Mouse (Mus musculus) CH12.LX (cell line): ENCODE data around the gene Usp39. TPM values are rescaled to one million over a fixed set of nuclear protein-coding genes. Genes with fewer than 3 reads are reported as not detected.

Source experiments
- DNase-seq: peaks from one replicate; pipeline ENCODE4 v3.0.0-alpha.2; 2013; ENCODE audit errors: extremely low read depth
- H3K27ac ChIP-seq: 2 replicates; pipeline ENCODE4 v1.5.1; 2012; ENCODE audit warnings: low read depth, mild to moderate bottlenecking, control low read depth, moderate library complexity; ENCODE audit not compliant: insufficient read depth
- H3K27me3 ChIP-seq: replicated peaks from 2 replicates; pipeline ENCODE3; 2012; ENCODE audit warnings: inconsistent platforms
- H3K36me3 ChIP-seq, 2 experiments: replicated peaks in 1 of 2; 2 replicates each; pipeline versions ENCODE3 to v1.6.1; 2012; ENCODE audit warnings: inconsistent platforms in 1 of 2, low read length in 1 of 2, mild to moderate bottlenecking in 1 of 2, mixed read lengths in 1 of 2, moderate library complexity in 1 of 2; ENCODE audit not compliant: control insufficient read depth in 1 of 2, insufficient read depth in 1 of 2
- H3K4me1 ChIP-seq, 2 experiments: 2 replicates each; pipeline ENCODE4 v1.6.1; 2012; ENCODE audit warnings: inconsistent platforms in 1 of 2, moderate library complexity in 1 of 2; ENCODE audit not compliant: insufficient read depth in 2 of 2, control insufficient read depth in 1 of 2
- H3K4me2 ChIP-seq: 2 replicates; pipeline ENCODE4 v1.6.1; 2012; ENCODE audit warnings: low read depth, mild to moderate bottlenecking, control low read depth; ENCODE audit not compliant: poor library complexity, insufficient read depth, severe bottlenecking
- H3K4me3 ChIP-seq, 3 experiments: fragments of 150-350 bp in 1 of 3; sonication (generic) in 1 of 3; replicated peaks in 1 of 3; 2 replicates each; pipeline versions ENCODE3 to v1.5.1; 2011 to 2012; ENCODE audit warnings: low read depth in 2 of 3, low read length in 2 of 3, mild to moderate bottlenecking in 2 of 3, moderate library complexity in 2 of 3, control low read depth in 1 of 3, improper control_type of control experiment in 1 of 3, inconsistent platforms in 1 of 3, mixed read lengths in 1 of 3; ENCODE audit not compliant: poor library complexity in 1 of 3
- H3K79me2 ChIP-seq: replicated peaks from 2 replicates; pipeline ENCODE4 v1.6.1; 2012; ENCODE audit warnings: mild to moderate bottlenecking, moderate library complexity; ENCODE audit not compliant: control insufficient read depth, poor library complexity, insufficient read depth, severe bottlenecking; ENCODE audit errors: extremely low read depth
- H3K9ac ChIP-seq: 2 replicates; pipeline ENCODE4 v1.6.1; 2012; ENCODE audit warnings: low read depth, mild to moderate bottlenecking, control low read depth, moderate library complexity; ENCODE audit not compliant: insufficient read depth
- H3K9me3 ChIP-seq: replicated peaks from 2 replicates; pipeline ENCODE3; 2012; ENCODE audit warnings: low read length, inconsistent platforms, mixed read lengths
- BHLHE40 ChIP-seq: IDR thresholded peaks from 2 replicates; pipeline ENCODE4 v1.6.1; 2011; ENCODE audit warnings: mild to moderate bottlenecking, low read depth, low read length, improper control_type of control experiment
- CHD1 ChIP-seq: IDR thresholded peaks from 2 replicates; pipeline ENCODE4 v1.6.1; 2012; ENCODE audit warnings: low read depth, low read length, improper control_type of control experiment, inconsistent platforms
- CHD2 ChIP-seq: IDR thresholded peaks from 2 replicates; pipeline ENCODE4 v1.6.1; 2011; ENCODE audit warnings: low read length, improper control_type of control experiment
- E2F4 ChIP-seq: IDR thresholded peaks from 2 replicates; pipeline ENCODE4 v1.6.1; 2011; ENCODE audit warnings: low read depth, low read length, improper control_type of control experiment; ENCODE audit not compliant: insufficient replicate concordance
- ETS1 ChIP-seq: conservative IDR thresholded peaks from 2 replicates; pipeline ENCODE4 v1.6.1; 2012; ENCODE audit warnings: low read depth, mild to moderate bottlenecking, inconsistent platforms, low read length, improper control_type of control experiment, moderate library complexity
- GABPA ChIP-seq: IDR thresholded peaks from 2 replicates; pipeline ENCODE4 v1.6.1; 2012; ENCODE audit warnings: low read depth, low read length, improper control_type of control experiment, inconsistent platforms; ENCODE audit not compliant: insufficient replicate concordance
- HCFC1 ChIP-seq: IDR thresholded peaks from 2 replicates; pipeline ENCODE4 v1.6.1; 2012; ENCODE audit warnings: low read depth, mild to moderate bottlenecking, inconsistent platforms, low read length, improper control_type of control experiment
- IRF4 ChIP-seq: IDR thresholded peaks from 2 replicates; pipeline ENCODE4 v1.6.1; 2014; ENCODE audit warnings: low read depth, mild to moderate bottlenecking, inconsistent platforms, low read length, improper control_type of control experiment
- JUN ChIP-seq: IDR thresholded peaks from 2 replicates; pipeline ENCODE4 v1.6.1; 2011; ENCODE audit warnings: low read depth, mild to moderate bottlenecking, low read length, improper control_type of control experiment, moderate library complexity; ENCODE audit not compliant: insufficient read depth
- JUND ChIP-seq: conservative IDR thresholded peaks from 2 replicates; pipeline ENCODE4 v1.6.1; 2011; ENCODE audit warnings: low read depth, low read length, improper control_type of control experiment
- MAZ ChIP-seq: IDR thresholded peaks from 2 replicates; pipeline ENCODE4 v1.6.1; 2012; ENCODE audit warnings: low read depth, mild to moderate bottlenecking, inconsistent platforms, low read length, improper control_type of control experiment, moderate library complexity
- MXI1 ChIP-seq: IDR thresholded peaks from 2 replicates; pipeline ENCODE4 v1.6.1; 2011; ENCODE audit warnings: mild to moderate bottlenecking, low read depth, low read length, improper control_type of control experiment
- MYC ChIP-seq: IDR thresholded peaks from 2 replicates; pipeline ENCODE4 v1.6.1; 2011; ENCODE audit warnings: low read depth, mild to moderate bottlenecking, improper control_type of control experiment, low read length
- NRF1 ChIP-seq: IDR thresholded peaks from 2 replicates; pipeline ENCODE4 v1.6.1; 2014; ENCODE audit warnings: low read depth, mild to moderate bottlenecking, inconsistent platforms, low read length, improper control_type of control experiment, moderate library complexity
- PAX5 ChIP-seq: IDR thresholded peaks from 2 replicates; pipeline ENCODE4 v1.6.1; 2012; ENCODE audit warnings: low read length, inconsistent platforms, mixed read lengths
- POLR2AphosphoS2 ChIP-seq: IDR thresholded peaks from 2 replicates; pipeline ENCODE4 v1.6.1; 2011; ENCODE audit warnings: low read depth, low read length, improper control_type of control experiment
- SIN3A ChIP-seq: IDR thresholded peaks from 2 replicates; pipeline ENCODE4 v1.6.1; 2012; ENCODE audit warnings: low read length, improper control_type of control experiment, inconsistent platforms
- SMC3 ChIP-seq: IDR thresholded peaks from 2 replicates; pipeline ENCODE4 v1.6.1; 2011; ENCODE audit warnings: low read depth, low read length, improper control_type of control experiment
- TCF12 ChIP-seq: IDR thresholded peaks from 2 replicates; pipeline ENCODE4 v1.6.1; 2014; ENCODE audit warnings: low read depth, mild to moderate bottlenecking, inconsistent platforms, low read length, improper control_type of control experiment
- USF1 ChIP-seq: IDR thresholded peaks from 2 replicates; pipeline ENCODE4 v1.6.1; 2014; ENCODE audit warnings: low read depth, mild to moderate bottlenecking, inconsistent platforms, low read length, improper control_type of control experiment
- ZC3H11A ChIP-seq: IDR thresholded peaks from 2 replicates; pipeline ENCODE4 v1.6.1; 2012; ENCODE audit warnings: low read depth, mild to moderate bottlenecking, inconsistent platforms, low read length, improper control_type of control experiment
- ZMIZ1 ChIP-seq: IDR thresholded peaks from 2 replicates; pipeline ENCODE4 v1.6.1; 2012; ENCODE audit warnings: low read depth, mild to moderate bottlenecking, inconsistent platforms, low read length, improper control_type of control experiment
- ZNF384 ChIP-seq: IDR thresholded peaks from 2 replicates; pipeline ENCODE4 v1.6.1; 2012; ENCODE audit warnings: low read depth, low read length, improper control_type of control experiment, inconsistent platforms
- dilution Hi-C: fragments of 300-500 bp; cut with MboI; formaldehyde crosslinking; loops from 2 replicates; pipeline ENCODE4 v1.14.3; 2020; ENCODE audit warnings: low sequenced_read_pairs; ENCODE audit not compliant: extremely low pct_unique_long_range_greater_than_20kb, extremely low pct_ligation_motif_present
- in situ Hi-C: fragments of 300-500 bp; cut with MboI; formaldehyde crosslinking; loops from 3 replicates; pipeline ENCODE4 v1.14.3; 2019; ENCODE audit warnings: low sequenced_read_pairs, low pct_ligation_motif_present, low pct_unique_long_range_greater_than_20kb, mixed read lengths
- polyA plus RNA-seq: library from polyadenylated mRNA; unstranded; fragments of >175 nt; gene quantifications from 2 replicates; pipeline ENCODE4 v1.2.1, GENCODE M21; 2012; ENCODE audit warnings: low read depth; ENCODE audit not compliant: insufficient read length
- total RNA-seq, 2 experiments: library from RNA; depleted of rRNA; stranded (reverse); fragments of 300-350 nt in 1 of 2; fragments of >200 nt in 1 of 2; gene quantifications; 2 replicates each; pipeline ENCODE4 v1.2.3; 2012 to 2014

Usp39 gene
- total and polyA plus RNA-seq, 3 experiments: 74.5 to 138 (median 88.2) TPM

- H3K36me3 ChIP-seq: peaks cover 43 to 70% of the 10 kb centered on the region in 2 experiments
- H3K27ac ChIP-seq: no peak overlapping the region
- TF ChIP-seq BHLHE40 (no peak), ZNF384 (no peak), CHD1 (no peak), CHD2 (no peak), MXI1 (no peak), USF1 (no peak), ETS1 (no peak), IRF4 (no peak), SMC3 (no peak)
- TF ChIP-seq, all 38 proteins: peak for 0
- Histone ChIP-seq H3K9ac (no peak overlapping the region), H3K4me2 (no peak overlapping the region), H3K4me3 (no peak overlapping the region), H3K9me3 (no peaks in the 10 kb centered on the region), H3K79me2 (peaks cover 40% of the 10 kb centered on the region), H3K4me1 (peaks cover 2 to 29% of the 10 kb centered on the region in 2 experiments; a peak in 3 of 4 replicates), H3K27me3 (no peaks in the 10 kb centered on the region)
- in situ Hi-C loops (no loop called here), dilution Hi-C loops (no loop called here)
- no peak for DNase-seq
Observed at GRCm38 (mm10) chr6:72340481-72340880, 4.5 kb downstream of the Usp39 start.

GRCm38 (mm10) chr6:72333111-72333510 is 11.9 kb downstream of the Usp39 start:
- Histone ChIP-seq H3K79me2 (no peaks in the 10 kb centered on the region; the same call in 1 of the 2 replicates), H3K27ac (no peak overlapping the region), H3K27me3 (no peaks in the 10 kb centered on the region), H3K36me3 (peaks cover 70 to 97% of the 10 kb centered on the region in 2 experiments), H3K4me1 (0 out of 4 replicates have a peak, but pooled peaks cover 0 to 4% of the 10 kb centered on the region in 2 experiments), H3K9ac (no peak overlapping the region), H3K4me3 (no peak overlapping the region), H3K4me2 (no peak overlapping the region), H3K9me3 (no peaks in the 10 kb centered on the region)
- dilution Hi-C loops (no loop called here), in situ Hi-C loops (no loop called here)
- DNase-seq: no peak
- no peak for TF ChIP-seq MAZ
- TF ChIP-seq HCFC1: no peak
- no peak for TF ChIP-seq PAX5
- TF ChIP-seq JUND: no peak
- no peak for TF ChIP-seq POLR2AphosphoS2
- no peak for TF ChIP-seq GABPA
- TF ChIP-seq JUN: no peak
- TF ChIP-seq ZC3H11A: no peak
- no peak for TF ChIP-seq E2F4
- no peak for TF ChIP-seq MYC
- TF ChIP-seq CHD1: no peak
- TF ChIP-seq ETS1: no peak
- TF ChIP-seq SIN3A: no peak
- TF ChIP-seq NRF1: no peak
- no peak for TF ChIP-seq TCF12
- TF ChIP-seq ZMIZ1: no peak
- no peak for TF ChIP-seq BHLHE40
- TF ChIP-seq USF1: no peak
